Mouse (Mus musculus) embryonic facial prominence, embryonic 12.5 days (tissue): Measurements from ENCODE around the gene Krtap5-1. TPM values are rescaled to one million over a fixed set of nuclear protein-coding genes. Genes with fewer than 3 reads are reported as not detected.
"Not testable (repeated sequence)": the region's sequence is repeated elsewhere in the genome, so short reads cannot be mapped to it uniquely, and the experiment has no call there.

Experiments used
- ATAC-seq: fragments of 200-750 bp; cut with Nextera tagmentation; 2 replicates; pipeline ENCODE4 v1.8.0; 2017; ENCODE audit not compliant: insufficient number of reproducible peaks, insufficient read depth, low FRiP score, low TSS enrichment
- H3K27ac ChIP-seq: fragments of 300-500 bp; sonication (generic); 2 replicates; pipeline ENCODE4 v1.5.1; 2016; ENCODE audit warnings: mild to moderate bottlenecking
- H3K27me3 ChIP-seq: fragments of 300-500 bp; sonication (generic); 2 replicates; pipeline ENCODE4 v1.6.1; 2016; ENCODE audit warnings: mild to moderate bottlenecking, moderate library complexity
- H3K36me3 ChIP-seq: fragments of 300-500 bp; sonication (generic); 2 replicates; pipeline ENCODE4 v1.6.1; 2016; ENCODE audit warnings: mild to moderate bottlenecking
- H3K4me1 ChIP-seq: fragments of 300-500 bp; sonication (generic); 2 replicates; pipeline ENCODE4 v1.6.1; 2016
- H3K4me2 ChIP-seq: fragments of 300-500 bp; sonication (generic); replicated peaks from 2 replicates; pipeline ENCODE4 v1.6.1; 2016; ENCODE audit warnings: mild to moderate bottlenecking, moderate library complexity
- H3K4me3 ChIP-seq: fragments of 300-500 bp; sonication (generic); 2 replicates; pipeline ENCODE4 v1.5.1; 2016; ENCODE audit warnings: mild to moderate bottlenecking
- H3K9ac ChIP-seq: fragments of 300-500 bp; sonication (generic); 2 replicates; pipeline ENCODE4 v1.6.1; 2016; ENCODE audit warnings: mild to moderate bottlenecking, moderate library complexity
- H3K9me3 ChIP-seq: fragments of 300-500 bp; sonication (generic); 2 replicates; pipeline ENCODE4 v1.6.1; 2016; ENCODE audit warnings: mild to moderate bottlenecking, moderate library complexity
- WGBS: fragments of 180-500 bp; shearing (Covaris S2); methylation state at CpG from one replicate; pipeline ENCODE4 v1.1.7; 2016; 5-methylcytosine and 5-hydroxymethylcytosine counted together
- polyA plus RNA-seq: library from polyadenylated mRNA; unstranded; fragments of >200 nt; fragmentation: Nextera tagmentation; extraction: Ambion mirVana; gene quantifications from 2 replicates; pipeline ENCODE4 v1.2.1, GENCODE M21; 2016

The Krtap5-1 gene
- polyA plus RNA-seq, 1 experiment from 2014 or later, result not detected

DNA sequence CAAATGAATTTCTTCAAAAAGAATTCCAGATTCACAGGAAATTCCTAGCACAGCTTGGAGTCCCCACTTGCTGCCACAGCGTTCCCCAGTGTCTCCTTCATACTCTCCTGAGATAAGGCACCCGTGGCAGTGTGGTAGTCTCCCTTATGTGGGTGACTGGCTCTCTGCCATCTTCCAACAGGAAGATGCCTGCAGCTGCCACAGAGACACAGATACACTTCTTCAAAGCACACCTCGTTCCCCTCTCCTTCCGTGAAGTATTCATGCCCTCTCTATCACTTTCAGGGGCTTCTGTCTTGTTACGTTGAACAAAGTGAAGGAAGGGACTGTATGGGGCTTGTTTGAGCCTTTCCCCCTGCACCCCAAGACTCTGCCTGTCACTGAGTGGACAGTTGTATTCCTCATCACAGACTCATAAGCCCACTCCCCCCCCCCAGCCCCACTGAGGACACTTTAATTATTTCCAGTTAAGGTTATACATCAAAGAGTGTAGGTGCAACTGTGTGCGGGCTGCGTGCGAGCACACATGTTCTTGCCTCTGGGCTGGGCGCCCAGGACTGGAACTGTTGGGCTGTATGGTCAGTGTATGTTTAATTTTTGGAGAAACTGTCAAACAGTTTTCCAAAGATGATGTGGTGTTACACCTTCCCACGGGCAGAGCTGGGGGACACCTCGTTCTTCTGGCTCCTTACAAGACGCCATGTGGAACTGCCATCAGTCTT, 26.6 kb upstream of the Krtap5-1 start:
- Histone ChIP-seq H3K4me1 (peaks cover 23% of the 10 kb centered on the region; the same call in 1 of the 2 replicates), H3K9ac (no peak overlapping the region), H3K27me3 (no peaks in the 10 kb centered on the region), H3K4me3 (no peak overlapping the region), H3K4me2 (no peak overlapping the region), H3K36me3 (no peaks in the 10 kb centered on the region), H3K9me3 (no peaks in the 10 kb centered on the region), H3K27ac (0 out of 2 replicates have a peak overlapping the region, but pooled peaks have one; percentile 80)
- ATAC-seq, result no peak
- 80% methylated on average over 12 of the region's 12 CpGs for WGBS

- no peaks in the 10 kb centered on the region for H3K27me3 ChIP-seq
- H3K4me1 ChIP-seq, result peaks cover 23% of the 10 kb centered on the region; the same call in 1 of the 2 replicates
- H3K9me3 ChIP-seq, result no peaks in the 10 kb centered on the region
- ATAC-seq, result no peak
- WGBS, result 82% methylated on average over 6 of the region's 6 CpGs
- no peak overlapping the region for H3K4me3 ChIP-seq
- no peak overlapping the region for H3K4me2 ChIP-seq
- no peaks in the 10 kb centered on the region for H3K36me3 ChIP-seq
- H3K27ac ChIP-seq, result peak overlapping the region; percentile 80
- no peak overlapping the region for H3K9ac ChIP-seq
Observed at GRCm38 (mm10) chr7:142322641-142323040, 25.7 kb upstream of the Krtap5-1 start.

DNA sequence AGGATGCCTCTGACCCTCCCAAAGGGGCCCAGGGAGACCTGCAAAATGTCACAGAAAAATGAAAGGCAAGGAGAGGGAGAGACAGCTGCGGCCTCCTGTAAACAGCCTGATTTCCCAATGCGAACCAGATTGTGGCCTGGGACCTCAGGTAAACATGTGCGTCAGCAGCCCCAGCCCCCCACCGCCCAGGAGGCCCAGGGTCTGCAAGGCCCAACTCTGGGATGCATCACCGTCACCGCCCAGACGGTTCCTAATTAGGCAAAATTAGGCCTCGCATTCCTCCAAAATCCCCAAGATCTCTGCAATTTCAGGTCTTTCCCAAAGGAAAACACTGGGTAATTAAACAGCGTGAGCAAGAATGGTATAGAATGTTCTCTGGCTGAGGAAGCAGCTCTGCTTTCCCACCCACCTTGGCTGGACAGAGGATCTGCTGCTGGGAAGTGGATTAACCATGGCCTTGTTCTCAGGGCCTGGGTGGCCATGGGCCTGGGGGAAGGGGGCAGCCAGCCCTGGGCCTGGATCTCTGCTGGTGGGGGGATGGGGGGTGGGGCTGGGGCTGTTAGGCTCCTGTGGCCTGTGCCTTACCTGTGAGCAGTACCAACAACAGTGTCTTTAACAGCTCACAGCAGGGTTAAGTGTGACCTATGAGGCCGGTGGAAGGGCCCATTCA, 24.9 kb upstream of the Krtap5-1 start:
- peaks cover 23% of the 10 kb centered on the region; the same call in 1 of the 2 replicates for H3K4me1 ChIP-seq
- not testable (repeated sequence) for H3K27me3 ChIP-seq, H3K9me3 ChIP-seq, H3K4me3 ChIP-seq, H3K9ac ChIP-seq, H3K36me3 ChIP-seq, H3K4me2 ChIP-seq
- ATAC-seq, result peak; percentile 77
- peak overlapping the region; percentile 80 for H3K27ac ChIP-seq
- 26% methylated on average over 6 of the region's 10 CpGs for WGBS

DNA sequence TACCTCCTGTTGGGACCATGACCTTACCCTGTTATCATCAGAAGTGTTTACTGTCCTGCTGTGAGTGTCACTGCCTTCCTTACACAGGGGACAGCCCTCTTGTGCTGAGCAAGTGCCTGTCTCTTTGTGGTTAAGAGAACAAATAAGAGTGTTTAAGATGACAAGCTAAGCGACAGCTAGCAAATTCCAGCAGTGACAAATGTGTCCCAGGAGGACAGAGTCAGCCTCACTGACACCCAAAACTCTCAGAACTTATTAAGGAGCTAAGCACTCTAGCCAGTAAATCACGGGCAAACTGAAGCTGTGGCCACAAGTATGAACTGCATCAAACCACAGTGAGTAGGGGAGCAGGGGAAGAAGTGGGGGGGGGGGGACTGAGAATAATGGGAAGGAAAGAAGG, 24.0 kb upstream of the Krtap5-1 start:
- no peak for ATAC-seq
- WGBS, result 25% methylated on average over 2 of the region's 2 CpGs
- Histone ChIP-seq H3K27me3 (no peaks in the 10 kb centered on the region), H3K9ac (no peak overlapping the region), H3K4me3 (no peak overlapping the region), H3K27ac (peak overlapping the region; percentile 75), H3K9me3 (no peaks in the 10 kb centered on the region), H3K4me1 (peaks cover 23% of the 10 kb centered on the region; the same call in 1 of the 2 replicates), H3K36me3 (no peaks in the 10 kb centered on the region), H3K4me2 (no peak overlapping the region)

DNA sequence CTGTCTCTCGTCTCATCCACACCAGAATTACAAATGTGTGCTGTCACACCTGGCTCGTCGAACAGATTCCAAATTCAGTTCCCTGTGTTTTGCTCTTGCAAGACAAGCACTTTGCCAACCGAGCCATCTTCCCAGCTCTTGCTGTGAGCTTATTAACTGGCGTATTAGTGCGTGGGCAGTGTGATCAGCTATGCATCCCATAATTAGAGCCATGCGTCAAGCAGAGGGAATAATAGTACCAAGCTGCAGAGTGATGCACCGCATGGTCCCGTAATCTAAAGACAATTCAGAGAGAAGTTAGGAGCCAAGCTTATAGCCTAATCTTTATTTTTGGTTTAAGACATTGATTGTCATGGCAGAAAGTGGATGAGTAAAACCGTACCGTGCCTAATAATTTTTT, 22.2 kb upstream of the Krtap5-1 start:
- H3K9me3 ChIP-seq, result no peaks in the 10 kb centered on the region
- no peak overlapping the region for H3K4me2 ChIP-seq
- WGBS, result 79% methylated on average over 11 of the region's 11 CpGs
- H3K4me3 ChIP-seq, result no peak overlapping the region
- H3K36me3 ChIP-seq, result no peaks in the 10 kb centered on the region
- ATAC-seq, result no peak
- no peak overlapping the region; the same call in 1 of the 2 replicates for H3K27ac ChIP-seq
- H3K9ac ChIP-seq, result no peak overlapping the region
- peaks cover 23% of the 10 kb centered on the region; the same call in 1 of the 2 replicates for H3K4me1 ChIP-seq
- no peaks in the 10 kb centered on the region for H3K27me3 ChIP-seq

DNA sequence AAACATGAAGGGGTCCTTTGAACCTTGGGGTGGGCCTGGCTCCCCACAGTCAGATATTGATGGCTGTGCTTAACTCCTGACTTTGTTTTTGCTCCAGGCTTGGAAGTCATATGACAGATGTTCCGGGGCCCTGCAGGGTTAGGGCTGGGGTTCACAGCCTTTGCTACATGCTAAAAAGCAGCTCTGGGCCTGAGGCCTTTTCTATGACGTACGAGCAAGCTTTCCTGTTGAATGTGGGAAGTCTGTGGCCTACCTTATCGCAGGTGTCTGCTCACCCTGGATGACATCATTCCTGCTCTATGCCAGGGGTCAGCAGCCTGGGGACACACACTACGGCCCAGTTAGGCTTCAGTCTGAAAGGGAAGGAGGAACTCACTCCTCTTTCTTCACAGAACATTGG, 20.3 kb upstream of the Krtap5-1 start:
- Histone ChIP-seq H3K9me3 (no peaks in the 10 kb centered on the region), H3K27me3 (no peaks in the 10 kb centered on the region), H3K4me2 (no peak overlapping the region), H3K4me1 (peaks cover 23% of the 10 kb centered on the region; the same call in 1 of the 2 replicates), H3K27ac (no peak overlapping the region), H3K4me3 (no peak overlapping the region), H3K9ac (no peak overlapping the region; the same call in 1 of the 2 replicates), H3K36me3 (no peaks in the 10 kb centered on the region)
- WGBS, result 81% methylated on average over 5 of the region's 5 CpGs
- no peak for ATAC-seq

DNA sequence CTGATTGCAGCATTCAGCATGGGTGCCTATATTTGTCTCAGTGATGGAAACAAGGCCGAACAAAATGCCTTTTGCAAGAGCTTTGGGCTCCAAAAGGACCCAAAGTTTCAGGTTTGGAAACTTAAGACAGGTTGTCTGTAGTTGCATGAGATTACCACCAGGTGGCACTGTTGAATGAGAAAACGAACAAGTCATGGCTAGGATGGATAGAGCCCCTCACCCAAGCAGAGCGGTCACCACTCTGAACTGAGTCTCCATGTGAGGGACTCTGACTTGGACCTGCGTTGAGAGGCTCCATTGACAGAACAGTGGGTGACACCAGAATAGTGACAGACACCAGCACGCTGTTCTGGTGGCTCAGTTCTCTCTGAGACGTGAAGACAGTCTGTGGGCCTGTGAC, 19.6 kb upstream of the Krtap5-1 start:
- H3K27ac ChIP-seq, result no peak overlapping the region
- peaks cover 20% of the 10 kb centered on the region; the same call in 1 of the 2 replicates for H3K4me1 ChIP-seq
- H3K36me3 ChIP-seq, result no peaks in the 10 kb centered on the region
- no peak for ATAC-seq
- H3K27me3 ChIP-seq, result no peaks in the 10 kb centered on the region
- no peak overlapping the region for H3K4me3 ChIP-seq
- no peak overlapping the region for H3K4me2 ChIP-seq
- no peak overlapping the region for H3K9ac ChIP-seq
- WGBS, result 35% methylated on average over 6 of the region's 6 CpGs
- H3K9me3 ChIP-seq, result no peaks in the 10 kb centered on the region

GRCm38 (mm10) chr7:142314600-142315285, 17.8 kb upstream of the Krtap5-1 start:
- H3K4me3 ChIP-seq, result no peak overlapping the region
- no peak for ATAC-seq
- no peaks in the 10 kb centered on the region for H3K9me3 ChIP-seq
- H3K4me2 ChIP-seq, result no peak overlapping the region
- 50% methylated on average over 5 of the region's 5 CpGs for WGBS
- no peak overlapping the region for H3K27ac ChIP-seq
- no peaks in the 10 kb centered on the region for H3K27me3 ChIP-seq
- no peak overlapping the region for H3K9ac ChIP-seq
- H3K4me1 ChIP-seq, result peaks cover 6% of the 10 kb centered on the region; the same call in 1 of the 2 replicates
- H3K36me3 ChIP-seq, result no peaks in the 10 kb centered on the region

DNA sequence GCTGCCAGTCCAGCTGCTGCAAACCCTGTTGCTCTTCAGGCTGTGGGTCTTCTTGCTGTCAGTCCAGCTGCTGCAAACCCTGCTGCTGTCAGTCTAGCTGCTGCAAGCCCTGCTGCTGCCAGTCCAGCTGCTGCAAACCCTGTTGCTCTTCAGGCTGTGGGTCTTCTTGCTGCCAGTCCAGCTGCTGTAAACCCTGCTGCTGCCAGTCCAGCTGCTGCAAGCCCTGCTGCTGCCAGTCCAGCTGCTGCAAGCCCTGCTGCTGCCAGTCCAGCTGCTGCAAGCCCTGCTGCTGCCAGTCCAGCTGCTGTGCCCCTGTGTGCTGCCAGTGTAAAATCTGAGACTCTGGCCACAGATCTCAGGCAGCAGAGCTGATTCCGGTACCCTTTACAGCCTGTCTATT, 7.0 kb upstream of the Krtap5-1 start:
- H3K4me2 ChIP-seq, H3K9me3 ChIP-seq, ATAC-seq, H3K27ac ChIP-seq, H3K9ac ChIP-seq, H3K36me3 ChIP-seq, H3K27me3 ChIP-seq, H3K4me3 ChIP-seq, H3K4me1 ChIP-seq: not testable (repeated sequence)
- WGBS, result 100% methylated on average over 1 of the region's 1 CpGs

DNA sequence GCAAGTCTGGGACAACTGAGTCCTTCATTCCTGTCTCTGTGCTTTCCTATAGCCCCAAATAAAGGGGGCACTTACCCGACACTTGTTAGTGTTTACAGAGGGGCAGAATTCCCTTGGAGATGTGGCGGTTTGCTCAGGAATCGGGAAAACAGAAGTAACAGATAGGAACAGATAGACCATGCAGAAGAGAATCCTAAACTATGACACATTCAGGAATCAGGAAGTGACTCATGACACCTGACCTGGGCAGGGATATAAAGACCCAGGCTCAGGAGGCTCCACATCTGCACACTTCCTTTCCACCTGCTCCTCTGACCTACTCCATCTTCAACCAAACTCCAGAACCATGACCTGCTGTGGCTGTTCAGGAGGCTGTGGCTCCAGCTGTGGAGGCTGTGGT, 6.3 kb upstream of the Krtap5-1 start, which contains the start of gene Krtap5-4:
Gene Krtap5-4, plus strand, starts transcription at position 301 of the 400 bp plus-strand sequence.
- Histone ChIP-seq H3K4me1 (no peaks in the 10 kb centered on the region), H3K9ac (no peak within 1 kb of the TSS; the same call in 1 of the 2 replicates), H3K27me3 (0 out of 2 replicates have a peak, but pooled peaks cover 3% of the 10 kb centered on the region), H3K27ac (no peak within 1 kb of the TSS), H3K36me3 (no peaks in the 10 kb centered on the region), H3K9me3 (no peaks in the 10 kb centered on the region), H3K4me2 (no peak within 1 kb of the TSS), H3K4me3 (no peak within 1 kb of the TSS)
- WGBS, result 71% methylated on average over 3 of the region's 3 CpGs
- no peak for ATAC-seq

- H3K4me1 ChIP-seq, H3K27me3 ChIP-seq, H3K9ac ChIP-seq, H3K4me2 ChIP-seq, H3K4me3 ChIP-seq, H3K9me3 ChIP-seq, ATAC-seq, H3K36me3 ChIP-seq, H3K27ac ChIP-seq: not testable (repeated sequence)
- 46% methylated on average over 4 of the region's 4 CpGs for WGBS
Observed at GRCm38 (mm10) chr7:142296108-142296507, 810 bp downstream of the Krtap5-1 start.
